Mouse (Mus musculus) small intestine, adult 10 weeks (tissue): ENCODE data around the gene Tmem52. TPM values are rescaled to one million over a fixed set of nuclear protein-coding genes. Genes with fewer than 3 reads are reported as not detected.

Source experiments
- polyA plus RNA-seq: library from polyadenylated mRNA; stranded (reverse); fragments of 350-450 nt; fragmentation: Illumina TruSeq; extraction: RNeasy Lipid Tissue Mini Kit (QIAGEN cat#74804); gene quantifications from one replicate; pipeline ENCODE4 v1.2.3, GENCODE M21; 2014; ENCODE audit warnings: low replicate concordance

Gene Tmem52
- not detected for polyA plus RNA-seq

DNA sequence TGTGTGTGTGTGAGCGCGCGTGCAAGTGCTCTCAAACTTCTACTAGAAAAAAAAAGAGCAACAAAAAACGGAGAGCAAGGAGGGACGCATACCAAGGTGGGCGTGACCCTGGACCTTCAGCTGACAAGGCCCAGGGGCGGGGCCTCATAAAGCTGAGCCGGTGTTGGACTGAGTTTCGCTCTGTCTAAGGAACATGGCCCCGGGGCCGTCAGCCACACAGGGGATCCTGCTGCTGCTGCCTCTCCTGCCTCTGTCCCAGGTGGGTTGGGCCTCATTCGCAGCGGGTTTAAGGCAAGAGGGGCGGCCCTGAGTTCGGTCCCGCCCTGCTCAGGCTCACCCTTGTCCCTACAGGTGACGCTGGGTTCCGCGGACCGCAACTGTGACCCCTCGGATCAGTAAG lies at the start of gene Tmem52:
Gene Tmem52, plus strand, starts transcription at position 163 of the 400 bp plus-strand sequence.

DNA sequence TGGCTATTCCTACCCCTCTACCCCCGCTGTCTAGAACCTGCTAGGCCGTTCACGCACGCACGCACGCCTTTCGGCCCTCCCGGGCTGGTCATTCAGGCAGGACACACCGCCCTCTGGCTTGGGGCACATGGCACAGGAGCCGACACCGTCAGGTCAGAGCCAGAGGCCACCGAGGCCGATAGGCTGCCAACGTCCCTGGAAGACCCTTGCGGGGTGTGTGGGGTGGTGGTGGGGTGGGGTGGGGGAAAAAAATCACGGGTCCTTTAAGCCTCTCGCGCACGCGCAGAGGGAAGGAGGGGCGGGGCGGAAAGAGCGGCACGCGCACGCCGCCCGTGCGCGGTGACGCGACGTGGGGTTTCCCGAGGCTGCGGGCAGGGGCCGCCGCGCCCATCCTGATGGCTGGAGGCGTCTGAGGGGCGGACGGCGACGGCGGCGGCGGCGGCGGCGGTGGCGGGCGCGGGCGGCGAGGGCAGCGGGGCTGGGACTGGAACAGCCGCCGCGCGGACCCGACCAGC lies 22.1 kb downstream of the Tmem52 start, which contains the start of gene Gnb1:
Gene Gnb1, plus strand, starts transcription at position 372 of the 515 bp plus-strand sequence.

Other genes with a start within 250 kb of the Tmem52 start
- gene Ski, start 246.5 kb upstream of the Tmem52 start, polyA plus RNA-seq, result 33.6 TPM
- not detected for gene Faap20, start 219.3 kb upstream of the Tmem52 start, polyA plus RNA-seq
- 10.2 TPM for gene Prkcz, start 107.8 kb upstream of the Tmem52 start, polyA plus RNA-seq
- gene Gabrd, start 71.0 kb upstream of the Tmem52 start, polyA plus RNA-seq, result not detected
- 0.67 TPM for gene Cfap74, start 59.9 kb upstream of the Tmem52 start, polyA plus RNA-seq
- 317 TPM for gene Gnb1, start 22.2 kb downstream of the Tmem52 start, polyA plus RNA-seq
- 48.7 TPM for gene Nadk, start 93.3 kb downstream of the Tmem52 start, polyA plus RNA-seq
- 39.8 TPM for gene Slc35e2, start 132.3 kb downstream of the Tmem52 start, polyA plus RNA-seq
- 152 TPM for gene Cdk11b, start 155.7 kb downstream of the Tmem52 start, polyA plus RNA-seq
- gene Gm10563, start 176.3 kb downstream of the Tmem52 start, polyA plus RNA-seq, result not detected
- gene Mmp23, start 184.3 kb downstream of the Tmem52 start, polyA plus RNA-seq, result 0.45 TPM
- 0.71 TPM for gene Mib2, start 200.1 kb downstream of the Tmem52 start, polyA plus RNA-seq
- gene Fndc10, start 225.2 kb downstream of the Tmem52 start, polyA plus RNA-seq, result not detected
- gene Ssu72, start 235.7 kb downstream of the Tmem52 start, polyA plus RNA-seq, result 77.1 TPM